Mouse (Mus musculus) limb, embryonic 12.5 days (tissue): ENCODE data around the gene Olfr71. TPM values are rescaled to one million over a fixed set of nuclear protein-coding genes. Genes with fewer than 3 reads are reported as not detected.

Experiments
- ATAC-seq: fragments of 200-750 bp; cut with Nextera tagmentation; 2 replicates; pipeline ENCODE4 v1.8.0; 2017; ENCODE audit warnings: low read depth, moderate TSS enrichment; ENCODE audit not compliant: insufficient number of reproducible peaks, insufficient read depth, low FRiP score, low TSS enrichment
- H3K27ac ChIP-seq: fragments of 300-500 bp; sonication (generic); 2 replicates; pipeline ENCODE4 v1.5.1; 2016; ENCODE audit warnings: mild to moderate bottlenecking, moderate library complexity
- H3K27me3 ChIP-seq: fragments of 300-500 bp; sonication (generic); 2 replicates; pipeline ENCODE4 v1.6.1; 2016; ENCODE audit warnings: mild to moderate bottlenecking, moderate library complexity
- H3K36me3 ChIP-seq: fragments of 300-500 bp; sonication (generic); 2 replicates; pipeline ENCODE4 v1.6.1; 2016; ENCODE audit warnings: mild to moderate bottlenecking, moderate library complexity
- H3K4me1 ChIP-seq: fragments of 300-500 bp; sonication (generic); replicated peaks from 2 replicates; pipeline ENCODE4 v1.6.1; 2016
- H3K4me2 ChIP-seq: fragments of 300-500 bp; sonication (generic); 2 replicates; pipeline ENCODE4 v1.6.1; 2016; ENCODE audit warnings: mild to moderate bottlenecking, moderate library complexity
- H3K4me3 ChIP-seq: fragments of 300-500 bp; sonication (generic); replicated peaks from 2 replicates; pipeline ENCODE4 v1.5.1; 2016; ENCODE audit warnings: mild to moderate bottlenecking
- H3K9ac ChIP-seq: fragments of 300-500 bp; sonication (generic); replicated peaks from 2 replicates; pipeline ENCODE4 v1.6.1; 2016; ENCODE audit warnings: mild to moderate bottlenecking, moderate library complexity
- H3K9me3 ChIP-seq: fragments of 300-500 bp; sonication (generic); 2 replicates; pipeline ENCODE4 v1.6.1; 2016; ENCODE audit warnings: mild to moderate bottlenecking, moderate library complexity
- WGBS: fragments of 180-500 bp; shearing (Covaris S2); methylation state at CpG from one replicate; pipeline ENCODE4 v1.1.7; 2016; 5-methylcytosine and 5-hydroxymethylcytosine counted together
- polyA plus RNA-seq: library from polyadenylated mRNA; unstranded; fragments of >200 nt; fragmentation: Nextera tagmentation; extraction: Ambion mirVana; gene quantifications from 2 replicates; pipeline ENCODE4 v1.2.1, GENCODE M21; 2016

Gene Olfr71
- polyA plus RNA-seq, result not detected in 2 replicates

DNA sequence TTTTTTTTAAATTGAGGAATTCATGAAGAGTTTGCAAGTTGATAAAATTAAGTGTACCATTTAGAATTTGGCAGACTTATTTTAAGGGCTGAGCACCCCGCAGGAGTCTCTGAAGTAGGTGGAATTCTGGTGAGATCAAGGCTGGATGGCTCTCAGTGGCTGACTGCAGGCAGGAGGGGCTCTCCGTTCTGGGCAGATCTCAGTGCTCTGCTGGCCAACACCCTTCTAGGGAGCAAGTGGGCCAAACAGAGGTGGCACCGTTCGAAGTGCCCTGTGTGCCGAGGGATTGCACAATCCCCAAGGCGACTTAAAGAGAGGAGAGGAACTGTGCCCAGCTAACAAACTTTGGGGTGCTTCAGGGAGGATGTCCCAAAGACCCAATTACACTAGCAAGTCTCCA, at the start of gene Olfr71:
Gene Olfr71, minus strand, starts transcription at position 387 of the 400 bp plus-strand sequence.
- Histone ChIP-seq H3K27me3 (0 out of 2 replicates have a peak, but pooled peaks cover 11% of the 10 kb centered on the region), H3K9ac (no peak within 1 kb of the TSS), H3K4me2 (no peak within 1 kb of the TSS), H3K4me3 (no peak within 1 kb of the TSS), H3K27ac (no peak within 1 kb of the TSS), H3K4me1 (no peaks in the 10 kb centered on the region), H3K9me3 (no peaks in the 10 kb centered on the region), H3K36me3 (no peaks in the 10 kb centered on the region)
- 74% methylated on average over 6 of the region's 6 CpGs for WGBS
- no peak for ATAC-seq

DNA sequence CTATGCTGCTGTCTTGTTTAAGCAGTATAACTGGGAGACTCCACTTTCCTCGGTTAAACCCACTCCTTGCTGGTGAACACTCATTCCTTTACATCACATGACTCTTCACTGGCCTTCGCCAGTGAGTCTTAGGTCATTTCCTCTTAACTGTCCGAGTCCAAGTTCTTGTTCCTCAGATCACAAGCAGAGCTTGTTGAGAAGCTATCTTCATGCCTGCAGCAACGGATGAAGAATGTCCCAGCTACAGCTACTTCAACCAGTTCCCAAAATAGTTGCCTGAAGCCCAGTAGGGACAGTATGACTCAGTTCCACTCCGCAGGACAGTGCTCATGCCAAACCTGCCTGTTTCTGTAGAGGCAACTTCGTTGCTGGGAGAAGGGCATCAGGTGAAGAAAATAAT, 47.2 kb upstream of the Olfr71 start:
- Histone ChIP-seq H3K9ac (no peak overlapping the region), H3K4me1 (peaks cover 22% of the 10 kb centered on the region), H3K4me3 (no peak overlapping the region), H3K27me3 (no peaks in the 10 kb centered on the region; the same call in 1 of the 2 replicates), H3K27ac (no peak overlapping the region), H3K4me2 (no peak overlapping the region), H3K9me3 (no peaks in the 10 kb centered on the region), H3K36me3 (no peaks in the 10 kb centered on the region)
- WGBS, result 81% methylated on average over 6 of the region's 6 CpGs
- ATAC-seq, result no peak

GRCm38 (mm10) chr4:43745187-43745586, 35.1 kb upstream of the Olfr71 start:
- Histone ChIP-seq H3K4me3 (no peak overlapping the region), H3K27ac (no peak overlapping the region), H3K4me2 (no peak overlapping the region), H3K9me3 (peaks cover 5% of the 10 kb centered on the region; the same call in 1 of the 2 replicates), H3K4me1 (peaks cover 6% of the 10 kb centered on the region; the same call in 1 of the 2 replicates), H3K36me3 (no peaks in the 10 kb centered on the region), H3K27me3 (no peaks in the 10 kb centered on the region), H3K9ac (no peak overlapping the region)
- WGBS, result 14% methylated on average over 6 of the region's 6 CpGs
- no peak for ATAC-seq

DNA sequence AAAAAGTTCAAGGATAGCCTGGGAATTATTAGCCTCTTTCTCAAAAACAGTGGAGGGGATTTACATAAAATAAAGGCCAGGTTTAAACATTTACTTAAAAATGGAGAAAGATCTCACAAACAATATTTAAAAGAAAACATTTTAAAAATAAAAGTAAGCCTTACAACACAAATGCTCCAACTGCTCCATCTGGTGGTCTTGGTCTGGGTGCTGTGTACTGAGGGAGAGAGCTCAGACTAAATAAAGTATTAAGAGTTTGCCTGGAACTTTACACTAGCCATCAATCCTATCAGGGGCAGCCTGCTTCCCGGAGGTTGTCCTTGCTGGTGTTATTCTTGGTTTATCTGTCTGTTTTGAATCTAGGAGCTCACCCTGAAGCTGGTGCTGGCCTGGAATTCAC, 33.0 kb upstream of the Olfr71 start:
- no peak overlapping the region for H3K27ac ChIP-seq
- no peak overlapping the region for H3K4me2 ChIP-seq
- peaks cover 9% of the 10 kb centered on the region for H3K4me1 ChIP-seq
- no peak for ATAC-seq
- no peak overlapping the region for H3K4me3 ChIP-seq
- 36% methylated on average over 1 of the region's 1 CpGs for WGBS
- no peaks in the 10 kb centered on the region for H3K27me3 ChIP-seq
- no peaks in the 10 kb centered on the region for H3K9me3 ChIP-seq
- no peak overlapping the region for H3K9ac ChIP-seq
- H3K36me3 ChIP-seq, result no peaks in the 10 kb centered on the region

GRCm38 (mm10) chr4:43742637-43743036, 32.6 kb upstream of the Olfr71 start:
- Histone ChIP-seq H3K27me3 (no peaks in the 10 kb centered on the region), H3K4me2 (no peak overlapping the region), H3K9me3 (no peaks in the 10 kb centered on the region), H3K4me1 (peaks cover 11% of the 10 kb centered on the region), H3K4me3 (no peak overlapping the region), H3K36me3 (no peaks in the 10 kb centered on the region), H3K9ac (no peak overlapping the region), H3K27ac (no peak overlapping the region)
- WGBS, result 23% methylated on average over 4 of the region's 4 CpGs
- no peak for ATAC-seq

GRCm38 (mm10) chr4:43741526-43741925, 31.5 kb upstream of the Olfr71 start:
- Histone ChIP-seq H3K9ac (no peak overlapping the region), H3K4me3 (no peak overlapping the region), H3K27ac (no peak overlapping the region), H3K9me3 (no peaks in the 10 kb centered on the region), H3K27me3 (no peaks in the 10 kb centered on the region), H3K36me3 (no peaks in the 10 kb centered on the region), H3K4me2 (no peak overlapping the region), H3K4me1 (peaks cover 22% of the 10 kb centered on the region)
- WGBS, result 69% methylated on average over 5 of the region's 5 CpGs
- ATAC-seq, result no peak

- no peak overlapping the region for H3K4me2 ChIP-seq
- H3K9me3 ChIP-seq, result no peaks in the 10 kb centered on the region
- peaks cover 29% of the 10 kb centered on the region for H3K4me1 ChIP-seq
- H3K36me3 ChIP-seq, result no peaks in the 10 kb centered on the region
- no peaks in the 10 kb centered on the region for H3K27me3 ChIP-seq
- no peak overlapping the region for H3K9ac ChIP-seq
- 71% methylated on average over 8 of the region's 8 CpGs for WGBS
- no peak overlapping the region for H3K27ac ChIP-seq
- ATAC-seq, result no peak
- H3K4me3 ChIP-seq, result no peak overlapping the region
Observed at GRCm38 (mm10) chr4:43738989-43739674, 29.1 kb upstream of the Olfr71 start.

DNA sequence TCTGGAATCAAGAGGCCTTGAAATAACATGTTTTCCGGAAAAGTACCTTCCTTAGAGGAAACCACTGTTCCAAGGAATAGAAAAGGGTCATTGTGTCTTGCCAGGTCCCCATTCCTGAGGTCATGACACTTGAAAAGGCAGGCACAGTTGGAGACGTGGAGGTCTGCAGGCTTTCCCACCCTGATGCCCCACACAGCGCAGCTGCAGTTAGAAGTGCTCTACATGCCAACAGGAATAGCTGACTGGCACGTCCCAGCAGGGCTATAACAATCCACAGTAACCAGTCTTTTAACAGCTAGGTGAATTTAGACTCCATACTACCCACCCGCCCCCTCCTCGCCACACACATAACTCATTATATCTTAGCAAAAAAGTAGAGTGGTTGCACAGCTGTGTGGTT, 27.1 kb upstream of the Olfr71 start:
- Histone ChIP-seq H3K36me3 (no peaks in the 10 kb centered on the region), H3K4me3 (no peak overlapping the region), H3K9ac (no peak overlapping the region), H3K4me2 (no peak overlapping the region), H3K4me1 (peaks cover 30% of the 10 kb centered on the region), H3K27me3 (no peaks in the 10 kb centered on the region), H3K27ac (peak overlapping the region; percentile 80), H3K9me3 (no peaks in the 10 kb centered on the region)
- 63% methylated on average over 6 of the region's 6 CpGs for WGBS
- no peak for ATAC-seq

DNA sequence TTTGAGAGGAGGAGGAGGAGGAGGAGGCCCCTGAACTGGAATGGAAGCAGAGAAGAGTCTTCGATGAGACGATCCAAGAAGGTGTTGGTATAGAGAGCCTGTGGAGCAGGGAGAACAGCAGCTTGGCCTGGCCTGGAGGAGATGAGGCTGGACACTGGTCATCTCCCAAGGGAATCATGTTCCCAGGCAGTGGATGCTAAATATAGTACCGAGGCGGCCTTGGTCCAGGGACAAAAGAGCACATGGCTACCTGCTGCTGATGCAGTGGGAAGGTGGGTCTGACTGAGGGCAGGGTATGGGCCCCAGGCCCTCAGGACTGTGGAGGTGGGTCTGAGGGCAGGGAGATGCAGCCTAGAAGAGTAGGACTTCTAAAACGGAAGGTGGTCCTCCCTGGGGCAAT, 23.1 kb upstream of the Olfr71 start:
- Histone ChIP-seq H3K4me3 (no peak overlapping the region), H3K4me1 (peaks cover 37% of the 10 kb centered on the region), H3K36me3 (no peaks in the 10 kb centered on the region), H3K9ac (no peak overlapping the region), H3K9me3 (no peaks in the 10 kb centered on the region), H3K27ac (no peak overlapping the region), H3K27me3 (no peaks in the 10 kb centered on the region), H3K4me2 (no peak overlapping the region)
- ATAC-seq, result no peak
- 85% methylated on average over 5 of the region's 5 CpGs for WGBS

GRCm38 (mm10) chr4:43732171-43732570, 22.1 kb upstream of the Olfr71 start:
- H3K4me3 ChIP-seq, result no peak overlapping the region
- no peak overlapping the region for H3K4me2 ChIP-seq
- H3K9ac ChIP-seq, result no peak overlapping the region
- ATAC-seq, result no peak
- WGBS, result 47% methylated on average over 1 of the region's 1 CpGs
- H3K9me3 ChIP-seq, result no peaks in the 10 kb centered on the region
- H3K4me1 ChIP-seq, result peaks cover 31% of the 10 kb centered on the region
- no peaks in the 10 kb centered on the region for H3K27me3 ChIP-seq
- no peaks in the 10 kb centered on the region for H3K36me3 ChIP-seq
- H3K27ac ChIP-seq, result no peak overlapping the region

- H3K27ac ChIP-seq, result peak overlapping the region; percentile 59
- H3K4me1 ChIP-seq, result peaks cover 22% of the 10 kb centered on the region
- WGBS, result 67% methylated on average over 21 of the region's 21 CpGs
- no peak overlapping the region for H3K9ac ChIP-seq
- no peak overlapping the region for H3K4me2 ChIP-seq
- no peaks in the 10 kb centered on the region for H3K36me3 ChIP-seq
- H3K27me3 ChIP-seq, result no peaks in the 10 kb centered on the region
- no peak overlapping the region for H3K4me3 ChIP-seq
- ATAC-seq, result no peak
- H3K9me3 ChIP-seq, result no peaks in the 10 kb centered on the region
Observed at GRCm38 (mm10) chr4:43730750-43731297, 20.8 kb upstream of the Olfr71 start.
